Mouse (Mus musculus) limb, embryonic 14.5 days (tissue): Measurements from ENCODE around the gene Riiad1. TPM values are rescaled to one million over a fixed set of nuclear protein-coding genes. Genes with fewer than 3 reads are reported as not detected.

ENCODE experiments used
- ATAC-seq: fragments of 200-750 bp; cut with Nextera tagmentation; 2 replicates; pipeline ENCODE4 v1.8.0; 2017; ENCODE audit warnings: low read depth, moderate number of reproducible peaks, moderate TSS enrichment; ENCODE audit not compliant: low FRiP score
- DNase-seq: peaks from one replicate; pipeline ENCODE4 v3.0.0-alpha.2; 2015; ENCODE audit warnings: low spot score
- H3K27ac ChIP-seq: fragments of 300-500 bp; sonication (generic); replicated peaks from 2 replicates; pipeline ENCODE4 v1.5.1; 2014; ENCODE audit warnings: low read depth, mild to moderate bottlenecking, low read length, moderate library complexity, mixed read lengths
- H3K27me3 ChIP-seq: fragments of 300-500 bp; sonication (generic); 2 replicates; pipeline ENCODE4 v1.6.1; 2014; ENCODE audit warnings: low read length, mixed read lengths; ENCODE audit not compliant: control insufficient read depth, insufficient read depth
- H3K36me3 ChIP-seq: fragments of 300-500 bp; sonication (generic); 2 replicates; pipeline ENCODE4 v1.6.1; 2014; ENCODE audit warnings: mild to moderate bottlenecking, low read length, moderate library complexity, mixed read lengths; ENCODE audit not compliant: control insufficient read depth, insufficient read depth
- H3K4me1 ChIP-seq: fragments of 300-500 bp; sonication (generic); 2 replicates; pipeline ENCODE4 v1.6.1; 2014; ENCODE audit warnings: antibody characterized with exemption, low read length, mixed read lengths; ENCODE audit not compliant: control insufficient read depth, insufficient read depth
- H3K4me2 ChIP-seq: fragments of 300-500 bp; sonication (generic); replicated peaks from 2 replicates; pipeline ENCODE4 v1.6.1; 2014; ENCODE audit warnings: low read depth, mild to moderate bottlenecking, low read length, moderate library complexity; ENCODE audit not compliant: severe bottlenecking
- H3K4me3 ChIP-seq: fragments of 300-500 bp; sonication (generic); replicated peaks from 2 replicates; pipeline ENCODE4 v1.5.1; 2014; ENCODE audit warnings: low read length
- H3K9ac ChIP-seq: fragments of 300-500 bp; sonication (generic); 2 replicates; pipeline ENCODE4 v1.6.1; 2014; ENCODE audit warnings: mild to moderate bottlenecking, low read depth, low read length, moderate library complexity; ENCODE audit not compliant: severe bottlenecking
- H3K9me3 ChIP-seq: fragments of 300-500 bp; sonication (generic); 2 replicates; pipeline ENCODE4 v1.6.1; 2016; ENCODE audit warnings: low read length; ENCODE audit not compliant: control insufficient read depth
- POLR2A ChIP-seq: fragments of 200-500 bp; IDR thresholded peaks from 2 replicates; pipeline ENCODE4 v1.8.0; 2012; ENCODE audit warnings: inconsistent platforms, mild to moderate bottlenecking, moderate library complexity, borderline replicate concordance; ENCODE audit not compliant: insufficient read depth, insufficient read length; ENCODE audit errors: extremely low read depth
- WGBS: fragments of 180-500 bp; shearing (Covaris S2); extraction: QIAGEN DNeasy Blood & Tissue Kit; methylation state at CpG from one replicate; pipeline ENCODE4 v1.1.7; 2014; 5-methylcytosine and 5-hydroxymethylcytosine counted together
- polyA plus RNA-seq, 2 experiments: library from polyadenylated mRNA; depleted of rRNA in 1 of 2; stranded (reverse) in 1 of 2; unstranded in 1 of 2; fragments of >200 nt; fragmentation: Nextera tagmentation in 1 of 2; extraction: Ambion mirVana in 1 of 2; gene quantifications; 2 replicates each; pipeline versions ENCODE4 v1.2.1 to v1.2.3; 2012 to 2014

The Riiad1 gene
- polyA plus RNA-seq, 2 experiments = 1.4 to 3.8 TPM

- Histone ChIP-seq H3K9ac (no peak overlapping the region), H3K27ac (no peak overlapping the region), H3K36me3 (no peaks in the 10 kb centered on the region), H3K4me2 (no peak overlapping the region), H3K27me3 (no peaks in the 10 kb centered on the region), H3K9me3 (no peaks in the 10 kb centered on the region), H3K4me3 (no peak overlapping the region), H3K4me1 (no peaks in the 10 kb centered on the region)
- DNase-seq (no peak), ATAC-seq (no peak)
- WGBS = 67% methylated on average over 2 of the region's 2 CpGs
- TF ChIP-seq POLR2A = no peak
These were observed 49.2 kb downstream of the Riiad1 start for GRCm38 (mm10) chr3:94430980-94431379.

Other genes starting within 250 kb of the Riiad1 start
- not detected in 2 replicates for gene Gm4778, start 216.3 kb downstream of the Riiad1 start, polyA plus RNA-seq (2012; rRNA removed)
- gene Gm4778, start 216.3 kb downstream of the Riiad1 start, polyA plus RNA-seq (2014; fragmentation: Nextera tagmentation; extraction: Ambion mirVana) = not detected in 2 replicates
- gene Them4, start 170.3 kb downstream of the Riiad1 start, polyA plus RNA-seq (2012; rRNA removed) = 4.5 and 5.6 TPM in 2 replicates
- 11.8 and 13.1 TPM in 2 replicates for gene Them4, start 170.3 kb downstream of the Riiad1 start, polyA plus RNA-seq (2014; fragmentation: Nextera tagmentation; extraction: Ambion mirVana)
- gene Them5, start 138.2 kb downstream of the Riiad1 start, polyA plus RNA-seq (2012; rRNA removed) = 10.5 and 17.8 TPM in 2 replicates
- 49.3 and 73.5 TPM in 2 replicates for gene Them5, start 138.2 kb downstream of the Riiad1 start, polyA plus RNA-seq (2014; fragmentation: Nextera tagmentation; extraction: Ambion mirVana)
- gene C2cd4d, start 117.9 kb downstream of the Riiad1 start, polyA plus RNA-seq (2012; rRNA removed) = 1.3 and 2.2 TPM in 2 replicates
- 4.4 and 5.0 TPM in 2 replicates for gene C2cd4d, start 117.9 kb downstream of the Riiad1 start, polyA plus RNA-seq (2014; fragmentation: Nextera tagmentation; extraction: Ambion mirVana)
- gene Rorc, start 107.5 kb downstream of the Riiad1 start, polyA plus RNA-seq (2012; rRNA removed) = 2.3 and 3.0 TPM in 2 replicates
- 2.2 and 2.3 TPM in 2 replicates for gene Rorc, start 107.5 kb downstream of the Riiad1 start, polyA plus RNA-seq (2014; fragmentation: Nextera tagmentation; extraction: Ambion mirVana)
- 0.06 and 0.08 TPM in 2 replicates for gene Lingo4, start 81.8 kb downstream of the Riiad1 start, polyA plus RNA-seq (2012; rRNA removed)
- gene Lingo4, start 81.8 kb downstream of the Riiad1 start, polyA plus RNA-seq (2014; fragmentation: Nextera tagmentation; extraction: Ambion mirVana) = not detected in 2 replicates
- 1.5 and 2.8 TPM in 2 replicates for gene Tdrkh, start 67.1 kb downstream of the Riiad1 start, polyA plus RNA-seq (2012; rRNA removed)
- gene Tdrkh, start 67.1 kb downstream of the Riiad1 start, polyA plus RNA-seq (2014; fragmentation: Nextera tagmentation; extraction: Ambion mirVana) = 7.4 and 8.3 TPM in 2 replicates
- 51.7 and 55.9 TPM in 2 replicates for gene Mrpl9, start 37.0 kb downstream of the Riiad1 start, polyA plus RNA-seq (2012; rRNA removed)
- gene Mrpl9, start 37.0 kb downstream of the Riiad1 start, polyA plus RNA-seq (2014; fragmentation: Nextera tagmentation; extraction: Ambion mirVana) = 52.8 and 63.4 TPM in 2 replicates
- gene Oaz3, start 36.4 kb downstream of the Riiad1 start, polyA plus RNA-seq (2012; rRNA removed) = 0.30 and 0.31 TPM in 2 replicates
- gene Oaz3, start 36.4 kb downstream of the Riiad1 start, polyA plus RNA-seq (2014; fragmentation: Nextera tagmentation; extraction: Ambion mirVana) = 0.26 TPM in 1 of 2 replicates, not detected in the other
- gene Celf3, start 2.0 kb downstream of the Riiad1 start, polyA plus RNA-seq (2012; rRNA removed) = 1.7 and 2.4 TPM in 2 replicates
- gene Celf3, start 2.0 kb downstream of the Riiad1 start, polyA plus RNA-seq (2014; fragmentation: Nextera tagmentation; extraction: Ambion mirVana) = 0.25 and 0.90 TPM in 2 replicates
- 22.5 and 24.3 TPM in 2 replicates for gene Snx27, start 102.4 kb upstream of the Riiad1 start, polyA plus RNA-seq (2012; rRNA removed)
- 37.2 and 43.0 TPM in 2 replicates for gene Snx27, start 102.4 kb upstream of the Riiad1 start, polyA plus RNA-seq (2014; fragmentation: Nextera tagmentation; extraction: Ambion mirVana)
- not detected in 2 replicates for gene Gm10972, start 162.8 kb upstream of the Riiad1 start, polyA plus RNA-seq (2012; rRNA removed)
- not detected in 2 replicates for gene Gm10972, start 162.8 kb upstream of the Riiad1 start, polyA plus RNA-seq (2014; fragmentation: Nextera tagmentation; extraction: Ambion mirVana)
- gene Tuft1, start 178.5 kb upstream of the Riiad1 start, polyA plus RNA-seq (2012; rRNA removed) = 9.8 and 11.9 TPM in 2 replicates
- gene Tuft1, start 178.5 kb upstream of the Riiad1 start, polyA plus RNA-seq (2014; fragmentation: Nextera tagmentation; extraction: Ambion mirVana) = 16.6 and 19.1 TPM in 2 replicates
- 1.2 and 1.7 TPM in 2 replicates for gene Selenbp2, start 213.2 kb upstream of the Riiad1 start, polyA plus RNA-seq (2012; rRNA removed)
- 0.47 and 0.57 TPM in 2 replicates for gene Selenbp2, start 213.2 kb upstream of the Riiad1 start, polyA plus RNA-seq (2014; fragmentation: Nextera tagmentation; extraction: Ambion mirVana)